Mouse (Mus musculus): ENCODE data around the gene Exo5.

- TF ChIP-seq CTCF (IDR thresholded peaks at IDR 0.05; ENCODE audit: borderline replicate concordance, control insufficient read depth, extremely low read depth, insufficient read depth, low read length, poor library complexity) = no peak
- no peak for TF ChIP-seq POLR2A (IDR thresholded peaks at IDR 0.05; ENCODE audit: control insufficient read depth, extremely low read depth, insufficient read depth, low read length, poor library complexity)
Measured at GRCm38 (mm10) chr4:120935006-120935405, 10.2 kb upstream of the Exo5 start.

All from thymus, adult 2 months (tissue).